Mouse (Mus musculus): ENCODE measurements at regions not wholly inside any gene's neighbourhood (a gene's known extent, or its start where the extent isn't known, plus 50 kb on each side); places are given as distances from the start of the nearest gene placed in this dataset.
"Not testable (repeated sequence)": the region's sequence is repeated elsewhere in the genome, so short reads cannot be mapped to it uniquely, and the experiment has no call there.

- no peak overlapping the region for H3K27ac ChIP-seq (ENCODE audit: insufficient read depth, low read depth, low read length, poor library complexity, severe bottlenecking)
- TF ChIP-seq CHD2 (IDR thresholded peaks at IDR 0.05; ENCODE audit: low read depth, low read length) (no peak), ZNF384 (IDR thresholded peaks at IDR 0.05; ENCODE audit: low read depth, low read length) (no peak), MAFK (IDR thresholded peaks at IDR 0.05; ENCODE audit: insufficient read depth, low read depth, low read length) (no peak), ZC3H11A (IDR thresholded peaks at IDR 0.05; ENCODE audit: borderline replicate concordance, low read depth, low read length) (no peak), HCFC1 (IDR thresholded peaks at IDR 0.05; ENCODE audit: borderline replicate concordance, insufficient read depth, low read length) (no peak)
- no peak for DNase-seq (ENCODE audit: low read depth, low spot score)
Observed at GRCm38 (mm10) chr15:96797615-96798270, 98.2 kb upstream of the Slc38a2 start.

GRCm38 (mm10) chr15:96794177-96794719 lies 94.7 kb upstream of the Slc38a2 start:
- no peak overlapping the region for H3K4me3 ChIP-seq (ENCODE audit: insufficient read depth in 1 of 2, low read depth in 1 of 2, low read length in 2 of 2, poor library complexity in 1 of 2, severe bottlenecking in 1 of 2)
- H3K9ac ChIP-seq (ENCODE audit: insufficient read depth, low read depth, low read length, poor library complexity, severe bottlenecking) = no peak overlapping the region
- no peak overlapping the region for H3K27ac ChIP-seq (ENCODE audit: insufficient read depth, low read depth, low read length, poor library complexity, severe bottlenecking)
- no peaks in the 10 kb centered on the region for H3K9me3 ChIP-seq (ENCODE audit: control insufficient read depth, insufficient read depth, low read depth, low read length)
- in situ Hi-C loops (cut with MboI; ENCODE audit: low sequenced_read_pairs in 2 of 2, unreplicated experiment in 2 of 2) = no loop called here
- no peak for DNase-seq (ENCODE audit: low read depth, low spot score)
- no peaks in the 10 kb centered on the region; a peak in 1 of 4 replicates for H3K4me1 ChIP-seq (ENCODE audit: control insufficient read depth in 2 of 2, insufficient read depth in 2 of 2, low read length in 2 of 2, poor library complexity in 1 of 2)
- no peaks in the 10 kb centered on the region for H3K36me3 ChIP-seq (ENCODE audit: control insufficient read depth, insufficient read depth, low read length, poor library complexity, severe bottlenecking)
- TF ChIP-seq CHD2 (IDR thresholded peaks at IDR 0.05; ENCODE audit: low read depth, low read length) (no peak), MAFK (IDR thresholded peaks at IDR 0.05; ENCODE audit: insufficient read depth, low read depth, low read length) (no peak), ZNF384 (IDR thresholded peaks at IDR 0.05; ENCODE audit: low read depth, low read length) (no peak), ZC3H11A (IDR thresholded peaks at IDR 0.05; ENCODE audit: borderline replicate concordance, low read depth, low read length) (no peak)

More at GRCm38 (mm10) chr15:96797615-96798270, 98.2 kb upstream of the Slc38a2 start:
- H3K9ac ChIP-seq (ENCODE audit: insufficient read depth, low read depth, low read length, poor library complexity, severe bottlenecking) = no peak overlapping the region
- no peaks in the 10 kb centered on the region for H3K36me3 ChIP-seq (ENCODE audit: control insufficient read depth, insufficient read depth, low read length, poor library complexity, severe bottlenecking)
- no peaks in the 10 kb centered on the region; a peak in 1 of 4 replicates for H3K4me1 ChIP-seq (ENCODE audit: control insufficient read depth in 2 of 2, insufficient read depth in 2 of 2, low read length in 2 of 2, poor library complexity in 1 of 2)
- no peak overlapping the region for H3K4me3 ChIP-seq (ENCODE audit: insufficient read depth in 1 of 2, low read depth in 1 of 2, low read length in 2 of 2, poor library complexity in 1 of 2, severe bottlenecking in 1 of 2)
- in situ Hi-C loops (cut with MboI; ENCODE audit: low sequenced_read_pairs in 2 of 2, unreplicated experiment in 2 of 2) = no loop called here
- H3K9me3 ChIP-seq (ENCODE audit: control insufficient read depth, insufficient read depth, low read depth, low read length) = no peaks in the 10 kb centered on the region

GRCm38 (mm10) chr15:96793251-96793650 lies 93.7 kb upstream of the Slc38a2 start:
- H3K9me3 ChIP-seq (ENCODE audit: control insufficient read depth, insufficient read depth, low read depth, low read length) = no peaks in the 10 kb centered on the region
- no peaks in the 10 kb centered on the region; a peak in 1 of 4 replicates for H3K4me1 ChIP-seq (ENCODE audit: control insufficient read depth in 2 of 2, insufficient read depth in 2 of 2, low read length in 2 of 2, poor library complexity in 1 of 2)
- no peaks in the 10 kb centered on the region for H3K36me3 ChIP-seq (ENCODE audit: control insufficient read depth, insufficient read depth, low read length, poor library complexity, severe bottlenecking)
- no peak for DNase-seq (ENCODE audit: low read depth, low spot score)
- in situ Hi-C loops (cut with MboI; ENCODE audit: low sequenced_read_pairs in 2 of 2, unreplicated experiment in 2 of 2) = no loop called here
- H3K4me3 ChIP-seq (ENCODE audit: insufficient read depth in 1 of 2, low read depth in 1 of 2, low read length in 2 of 2, poor library complexity in 1 of 2, severe bottlenecking in 1 of 2) = peak overlapping the region; percentile 26 to 37; a peak in 3 of 4 replicates
- TF ChIP-seq ZNF384 (IDR thresholded peaks at IDR 0.05; ENCODE audit: low read depth, low read length) (no peak), ZC3H11A (IDR thresholded peaks at IDR 0.05; ENCODE audit: borderline replicate concordance, low read depth, low read length) (no peak), HCFC1 (IDR thresholded peaks at IDR 0.05; ENCODE audit: borderline replicate concordance, insufficient read depth, low read length) (no peak), MAFK (IDR thresholded peaks at IDR 0.05; ENCODE audit: insufficient read depth, low read depth, low read length) (no peak), CHD2 (IDR thresholded peaks at IDR 0.05; ENCODE audit: low read depth, low read length) (no peak)
- no peak overlapping the region for H3K27ac ChIP-seq (ENCODE audit: insufficient read depth, low read depth, low read length, poor library complexity, severe bottlenecking)
- H3K9ac ChIP-seq (ENCODE audit: insufficient read depth, low read depth, low read length, poor library complexity, severe bottlenecking) = 0 out of 2 replicates have a peak overlapping the region, but pooled peaks have one; percentile 2

- TF ChIP-seq HCFC1 (IDR thresholded peaks at IDR 0.05; ENCODE audit: borderline replicate concordance, insufficient read depth, low read length) = no peak
- H3K36me3 ChIP-seq (ENCODE audit: control insufficient read depth, insufficient read depth, low read length, poor library complexity, severe bottlenecking) = no peaks in the 10 kb centered on the region
- no peaks in the 10 kb centered on the region; a peak in 1 of 4 replicates for H3K4me1 ChIP-seq (ENCODE audit: control insufficient read depth in 2 of 2, insufficient read depth in 2 of 2, low read length in 2 of 2, poor library complexity in 1 of 2)
- no peak overlapping the region for H3K27ac ChIP-seq (ENCODE audit: insufficient read depth, low read depth, low read length, poor library complexity, severe bottlenecking)
- DNase-seq (ENCODE audit: low read depth, low spot score) = no peak
- no peak overlapping the region for H3K9ac ChIP-seq (ENCODE audit: insufficient read depth, low read depth, low read length, poor library complexity, severe bottlenecking)
- no peaks in the 10 kb centered on the region for H3K9me3 ChIP-seq (ENCODE audit: control insufficient read depth, insufficient read depth, low read depth, low read length)
- in situ Hi-C loops (cut with MboI; ENCODE audit: low sequenced_read_pairs in 2 of 2, unreplicated experiment in 2 of 2) = no loop called here
- H3K4me3 ChIP-seq (ENCODE audit: insufficient read depth in 1 of 2, low read depth in 1 of 2, low read length in 2 of 2, poor library complexity in 1 of 2, severe bottlenecking in 1 of 2) = no peak overlapping the region
Observed at GRCm38 (mm10) chr15:96791306-96791705, 91.8 kb upstream of the Slc38a2 start.

- in situ Hi-C loops (cut with MboI; ENCODE audit: low sequenced_read_pairs in 2 of 2, unreplicated experiment in 2 of 2); H3K9ac ChIP-seq (ENCODE audit: insufficient read depth, low read depth, low read length, poor library complexity, severe bottlenecking); DNase-seq (ENCODE audit: low read depth, low spot score); H3K4me1 ChIP-seq (ENCODE audit: control insufficient read depth in 2 of 2, insufficient read depth in 2 of 2, low read length in 2 of 2, poor library complexity in 1 of 2); H3K36me3 ChIP-seq (ENCODE audit: control insufficient read depth, insufficient read depth, low read length, poor library complexity, severe bottlenecking); H3K9me3 ChIP-seq (ENCODE audit: control insufficient read depth, insufficient read depth, low read depth, low read length); H3K4me3 ChIP-seq (ENCODE audit: insufficient read depth in 1 of 2, low read depth in 1 of 2, low read length in 2 of 2, poor library complexity in 1 of 2, severe bottlenecking in 1 of 2); H3K27ac ChIP-seq (ENCODE audit: insufficient read depth, low read depth, low read length, poor library complexity, severe bottlenecking): not testable (repeated sequence)
Observed at GRCm38 (mm10) chr15:96787921-96788320, 88.4 kb upstream of the Slc38a2 start.
